Comparison of ENCODE assay signal across 10 mouse cellular contexts in genomic region chr2:153612594-153613281, GRCm38 (mm10). TPM values are rescaled to one million over a fixed set of nuclear protein-coding genes. Genes with fewer than 3 reads are reported as not detected.
DNase-seq lines count a peak whose midpoint lies in the region; ATAC-seq lines count a peak whose summit lies in the region.
"Had no signal": no experiment of that assay in that cellular context is flagged by ENCODE, and none has a peak within 500 bp of the region (broad histone marks: within the 10 kb centered on the region; RNA-seq: fewer than 3 reads in every experiment).

No protein-coding gene starts in this region.

- no peak overlapping the region for H3K4me3 ChIP-seq in forebrain, embryonic 15.5 days
- H3K4me3 ChIP-seq: embryonic facial prominence, embryonic 12.5 days; limb, embryonic 12.5 days had no signal

- 26% methylated on average over 3 of the region's 3 CpGs for WGBS in forebrain, embryonic 15.5 days

- H3K36me3 ChIP-seq in forebrain, embryonic 15.5 days = 0 out of 2 replicates have a peak, but pooled peaks cover 4% of the 10 kb centered on the region

- no peaks in the 10 kb centered on the region for H3K27me3 ChIP-seq in forebrain, embryonic 15.5 days
- H3K27me3 ChIP-seq: embryonic facial prominence, embryonic 12.5 days; limb, embryonic 12.5 days had no signal

- no peaks in the 10 kb centered on the region for H3K9me3 ChIP-seq in forebrain, embryonic 15.5 days
- H3K9me3 ChIP-seq: embryonic facial prominence, embryonic 12.5 days; limb, embryonic 12.5 days had no signal

- DNase-seq in kidney, postnatal 25 days = peak; percentile 36 to 47
- DNase-seq in kidney, adult 18-20 months = no peak
- peak; percentile 59 for DNase-seq in MN1 (ENCODE audit: low spot score)
- DNase-seq in lung, postnatal 10 days = peak; percentile 48
- DNase-seq in thymus, postnatal 0 days (ENCODE audit: low spot score) = no peak
- DNase-seq in thymus, postnatal 4 days = no peak

- peak overlapping the region; percentile 25 for H3K27ac ChIP-seq in forebrain, embryonic 15.5 days (replicated peaks)
- H3K27ac ChIP-seq: embryonic facial prominence, embryonic 12.5 days; limb, embryonic 12.5 days had no signal

- ATAC-seq in forebrain, embryonic 15.5 days (replicated peaks) = no peak
- no peak for ATAC-seq in inflammation-experienced regulatory T-cells, adult 6 months

- H3K4me1 ChIP-seq in forebrain, embryonic 15.5 days = peaks cover 39% of the 10 kb centered on the region

- no peak overlapping the region for H3K4me2 ChIP-seq in forebrain, embryonic 15.5 days (replicated peaks)
- H3K4me2 ChIP-seq: embryonic facial prominence, embryonic 12.5 days; limb, embryonic 12.5 days had no signal

- H3K9ac ChIP-seq in forebrain, embryonic 15.5 days (replicated peaks) = no peak overlapping the region
- H3K9ac ChIP-seq: embryonic facial prominence, embryonic 12.5 days; limb, embryonic 12.5 days had no signal

RNA-seq across cellular contexts. Expression of gene Commd7, which starts 19.8 kb away (rescaled TPM):
- 98.7 and 104 TPM in 2 replicates for polyA plus RNA-seq in forebrain, embryonic 15.5 days (2015; fragmentation: Nextera tagmentation; extraction: Ambion mirVana)
- 100 to 1,000 TPM; 102 to 138 (median 121) TPM for polyA plus RNA-seq in inflammation-experienced regulatory T-cells, adult 6 months (2017; shearing (Covaris generic))
- 88.5 and 89.0 TPM in 2 replicates for polyA plus RNA-seq in thymus, postnatal 0 days (2015; fragmentation: Nextera tagmentation; extraction: Ambion mirVana)

RNA-seq across cellular contexts. Expression of gene Dnmt3b, which starts 36.5 kb away (rescaled TPM):
- polyA plus RNA-seq in forebrain, embryonic 15.5 days (2015; fragmentation: Nextera tagmentation; extraction: Ambion mirVana) = 3.7 and 3.9 TPM in 2 replicates
- polyA plus RNA-seq in inflammation-experienced regulatory T-cells, adult 6 months (2017; shearing (Covaris generic)) = 1 to 10 TPM; 1.5 to 4.8 (median 3.7) TPM
- 17.9 and 19.3 TPM in 2 replicates for polyA plus RNA-seq in thymus, postnatal 0 days (2015; fragmentation: Nextera tagmentation; extraction: Ambion mirVana)

Comparison
In these comparisons a context has a peak if more than half of its experiments do, and no peak if none do; other contexts are left out.
1. DNase-seq: peak in kidney, postnatal 25 days (2 of 2), MN1 (single experiment) and lung, postnatal 10 days (single experiment); none in kidney, adult 18-20 months (single experiment), thymus, postnatal 0 days (single experiment) and thymus, postnatal 4 days (single experiment).